Mouse (Mus musculus): ENCODE results near the gene Lrrc61.
A peak's percentile ranks its signal among the peaks of the same experiment; 100 is the strongest.

Lrrc61 gene

DNA sequence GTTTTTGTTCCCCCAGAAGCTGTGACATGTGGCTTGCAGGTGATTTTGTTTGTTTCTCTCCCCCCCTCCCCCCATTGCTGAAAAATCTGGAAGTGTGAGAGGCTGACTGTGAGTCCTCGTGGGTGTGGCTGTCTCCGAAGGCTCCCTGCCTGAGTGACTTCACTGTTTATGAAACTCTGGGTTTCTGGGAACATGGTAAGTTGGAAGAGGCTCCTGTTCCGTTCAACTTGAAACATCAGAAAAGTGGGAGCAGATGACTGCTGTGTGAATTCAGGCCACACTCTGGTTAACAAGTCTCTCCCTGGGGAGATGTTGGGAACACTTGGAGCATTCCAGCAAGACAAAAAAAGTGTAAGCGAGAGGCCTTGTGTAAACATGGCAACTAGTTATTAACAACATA lies 7.7 kb upstream of the Lrrc61 start:
- no peak for DNase-seq (ENCODE audit: low read depth, low spot score)

DNA sequence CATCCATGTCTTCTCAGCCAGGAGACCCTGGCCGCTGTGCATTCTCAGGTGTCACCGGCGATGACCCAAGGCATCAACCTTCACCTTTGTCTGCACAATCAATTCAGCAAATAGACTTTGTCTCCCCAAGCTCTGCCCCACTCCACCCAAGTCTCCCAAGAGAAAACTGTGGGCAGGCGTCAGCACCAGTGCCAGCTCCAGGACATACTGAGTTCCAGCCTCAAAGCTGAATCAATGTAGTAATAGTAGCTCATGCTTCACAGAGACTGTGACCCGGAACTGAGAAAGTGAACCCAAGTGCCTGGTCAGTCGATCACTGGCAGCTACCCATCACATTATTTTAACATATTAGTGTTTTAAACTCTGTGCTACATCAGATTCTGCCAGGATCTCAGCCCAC lies 6.3 kb upstream of the Lrrc61 start:
- DNase-seq (ENCODE audit: low read depth, low spot score) = no peak

DNA sequence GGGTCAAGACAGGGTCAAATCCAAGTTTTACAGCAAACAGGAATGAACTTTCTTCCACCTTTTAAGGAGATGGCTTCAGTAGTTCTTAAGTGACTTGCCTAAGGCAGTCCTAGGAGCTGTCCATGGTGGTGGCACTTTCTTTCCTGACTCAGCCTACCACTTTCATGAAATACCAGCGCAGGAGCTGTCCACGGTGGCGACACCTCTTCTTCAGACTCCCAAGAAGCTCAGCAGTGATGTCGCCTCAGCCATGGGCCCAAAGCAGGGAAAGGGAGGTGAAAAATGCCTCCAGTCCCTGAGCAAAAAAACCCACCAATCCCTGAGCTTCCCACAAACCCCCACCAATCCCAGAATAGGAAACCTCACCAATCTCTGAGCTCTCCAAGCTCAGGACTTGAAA lies 1.7 kb upstream of the Lrrc61 start:
- no peak for DNase-seq (ENCODE audit: low read depth, low spot score)

DNA sequence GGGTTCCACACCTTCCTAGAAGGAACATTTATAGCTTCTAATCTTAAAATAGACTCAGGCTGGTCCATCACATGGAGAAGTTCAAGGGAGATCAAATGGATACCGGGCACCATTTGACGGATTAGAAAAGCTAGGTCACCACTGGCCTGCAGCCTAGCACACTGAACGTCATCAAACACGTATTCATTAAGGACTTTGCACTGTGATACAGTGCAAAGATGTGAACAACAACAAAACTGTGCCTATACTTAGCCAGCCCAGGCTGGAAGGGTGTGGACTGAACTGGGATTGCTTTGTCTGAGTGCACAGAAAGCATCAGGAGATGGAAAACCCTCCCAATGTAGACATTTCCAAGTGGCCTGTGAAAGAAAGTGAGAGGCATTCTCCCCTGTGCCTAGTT lies 777 bp upstream of the Lrrc61 start:
- no peak for DNase-seq (ENCODE audit: low read depth, low spot score)

DNA sequence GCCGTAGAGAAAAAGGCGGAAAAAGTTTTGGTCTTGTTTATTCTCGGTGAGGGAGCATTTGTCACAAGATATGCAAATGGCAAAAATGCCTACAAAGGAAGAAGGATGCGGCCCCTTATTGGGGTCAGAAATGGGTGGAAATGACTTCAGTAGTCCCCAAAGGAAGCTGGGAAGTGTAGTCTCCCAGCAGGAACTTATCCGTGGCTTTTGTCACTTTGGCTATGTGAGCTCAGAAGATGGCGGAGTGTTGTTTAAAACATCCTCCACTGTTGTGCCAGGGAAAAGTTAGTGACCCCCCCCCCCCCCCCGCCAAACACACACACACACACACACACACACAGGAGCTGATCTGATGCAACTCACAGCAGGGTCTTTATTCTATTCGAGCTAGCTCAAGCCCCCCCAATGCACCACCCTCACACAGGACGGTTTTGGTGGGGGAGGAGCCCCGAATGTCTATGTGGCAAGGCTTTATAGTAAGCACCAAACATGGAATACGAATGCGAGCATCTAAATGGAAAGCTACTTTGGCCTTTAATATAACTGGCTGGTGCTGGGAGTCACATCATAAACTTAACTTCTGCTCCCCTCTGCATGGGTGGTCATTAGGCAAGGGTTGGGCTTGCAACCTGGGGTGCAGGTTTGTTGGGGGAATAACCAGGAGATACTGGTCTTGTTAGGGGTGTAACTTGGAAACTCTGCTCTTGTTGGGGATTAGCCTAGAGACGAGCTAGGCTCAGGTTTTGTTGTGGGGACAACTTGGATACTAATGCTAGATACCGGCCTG lies 701 bp downstream of the Lrrc61 start:
- DNase-seq (ENCODE audit: low read depth, low spot score) = peak; percentile 49

DNA sequence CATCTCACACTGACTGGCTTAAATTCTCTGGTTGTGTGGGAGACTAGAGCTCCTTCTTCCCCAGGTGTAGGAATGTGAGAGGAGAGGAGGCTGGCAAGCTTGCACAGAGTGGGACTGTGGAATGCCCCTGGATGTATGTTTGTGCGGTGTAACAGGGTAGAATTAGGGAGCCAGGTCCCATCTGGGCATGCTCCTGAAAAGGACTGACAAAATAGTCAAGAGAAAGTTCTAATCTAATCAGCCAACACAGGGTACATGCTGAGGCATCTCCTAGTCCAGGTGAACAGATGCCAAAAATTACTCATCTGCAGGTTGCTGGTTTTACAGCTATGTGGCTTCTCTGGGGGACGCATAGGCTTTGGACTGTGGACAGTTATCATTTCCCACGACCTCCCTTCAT lies 1.4 kb downstream of the Lrrc61 start:
- no peak for DNase-seq (ENCODE audit: low read depth, low spot score)

DNA sequence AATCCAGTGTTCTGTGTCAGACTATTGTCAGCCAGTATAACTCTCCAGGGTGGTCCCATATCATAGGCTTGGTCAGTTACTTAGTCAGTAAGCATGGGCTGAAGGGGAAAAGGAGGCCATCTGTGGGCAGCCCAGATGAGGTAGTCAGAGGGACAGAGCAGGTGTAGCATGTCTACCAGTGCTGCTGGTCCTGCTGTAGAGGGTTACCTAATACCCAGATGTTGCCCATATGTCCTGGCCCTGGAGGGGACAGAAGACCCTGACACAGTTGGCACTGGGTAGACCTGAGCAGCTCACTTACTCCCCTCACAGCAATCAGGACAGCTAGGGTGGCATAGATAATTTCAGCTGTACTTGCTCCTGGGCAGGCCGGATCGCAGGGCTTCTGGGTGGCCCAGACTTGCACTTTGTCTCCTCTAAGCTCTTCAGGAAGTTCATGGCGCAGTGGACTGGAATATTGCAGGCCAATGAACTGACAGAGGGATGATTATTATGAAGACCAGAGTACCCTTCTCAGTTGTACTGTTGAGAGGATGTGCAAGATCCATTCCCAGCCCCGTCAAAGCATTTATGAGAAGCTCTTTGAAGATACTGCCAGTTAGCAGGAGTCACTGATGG lies 11.2 kb downstream of the Lrrc61 start:
- DNase-seq (ENCODE audit: low read depth, low spot score) = no peak

DNA sequence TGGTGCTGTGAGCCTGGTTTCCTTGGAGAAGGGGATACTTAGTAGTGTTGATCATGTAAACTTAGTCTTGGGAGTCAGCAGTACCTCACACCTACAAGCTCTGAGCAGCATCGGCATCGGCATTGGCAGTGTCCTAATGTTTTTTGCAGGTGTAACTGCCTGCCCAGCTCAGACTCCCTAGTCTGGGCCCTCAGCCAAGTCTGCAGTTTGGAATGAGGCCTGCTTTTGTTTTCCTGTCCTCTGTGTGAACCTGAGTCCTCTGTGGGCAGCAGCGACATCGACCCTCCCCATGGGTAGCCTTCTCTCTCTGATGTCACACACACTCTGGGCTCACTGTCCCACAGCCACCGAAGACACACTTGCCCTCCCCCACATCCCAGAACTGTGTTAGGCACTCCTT lies 11.7 kb downstream of the Lrrc61 start:
- no peak for DNase-seq (ENCODE audit: low read depth, low spot score)

DNA sequence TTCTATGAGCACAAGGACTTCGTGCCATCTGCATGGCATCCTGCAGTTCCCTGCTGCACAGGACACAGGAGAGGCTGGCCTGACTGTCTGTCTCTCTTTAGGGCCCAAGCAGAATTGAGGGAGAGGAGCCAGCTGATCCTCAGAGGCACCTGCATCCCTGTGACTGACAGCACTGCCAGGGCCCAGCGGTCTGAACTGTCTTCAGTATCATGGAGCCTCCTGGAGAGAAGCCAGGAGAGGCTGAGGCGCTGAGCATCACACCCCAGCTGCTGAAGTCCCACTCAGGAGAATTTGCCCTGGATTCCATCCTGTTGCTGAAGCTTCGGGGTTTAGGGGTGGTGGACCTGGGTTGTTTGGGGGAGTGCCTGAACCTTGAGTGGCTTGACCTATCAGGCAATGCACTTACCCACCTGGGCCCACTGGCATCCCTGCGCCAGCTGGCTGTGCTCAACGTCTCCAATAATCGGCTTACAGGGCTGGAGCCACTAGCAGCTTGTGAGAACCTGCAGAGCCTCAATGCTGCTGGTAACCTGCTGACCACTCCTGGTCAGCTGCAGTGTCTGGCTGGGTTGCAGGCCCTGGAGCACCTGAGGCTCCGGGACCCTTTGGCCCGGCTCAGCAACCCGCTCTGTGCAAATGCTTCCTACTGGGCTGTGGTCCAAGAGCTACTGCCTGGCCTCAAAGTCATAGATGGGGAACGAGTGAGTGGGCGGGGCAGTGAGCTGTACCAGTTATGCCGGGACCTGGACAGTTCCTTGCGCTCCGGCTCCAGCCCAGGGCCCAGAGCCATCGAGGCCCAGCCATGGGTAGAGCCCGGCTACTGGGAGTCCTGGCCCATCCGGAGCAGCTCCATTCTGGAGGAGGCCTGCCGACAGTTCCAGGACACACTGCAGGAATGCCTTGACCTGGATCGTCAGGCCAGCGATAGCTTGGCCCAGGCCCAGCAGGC lies 13.7 kb downstream of the Lrrc61 start:
- DNase-seq (ENCODE audit: low read depth, low spot score) = no peak

DNA sequence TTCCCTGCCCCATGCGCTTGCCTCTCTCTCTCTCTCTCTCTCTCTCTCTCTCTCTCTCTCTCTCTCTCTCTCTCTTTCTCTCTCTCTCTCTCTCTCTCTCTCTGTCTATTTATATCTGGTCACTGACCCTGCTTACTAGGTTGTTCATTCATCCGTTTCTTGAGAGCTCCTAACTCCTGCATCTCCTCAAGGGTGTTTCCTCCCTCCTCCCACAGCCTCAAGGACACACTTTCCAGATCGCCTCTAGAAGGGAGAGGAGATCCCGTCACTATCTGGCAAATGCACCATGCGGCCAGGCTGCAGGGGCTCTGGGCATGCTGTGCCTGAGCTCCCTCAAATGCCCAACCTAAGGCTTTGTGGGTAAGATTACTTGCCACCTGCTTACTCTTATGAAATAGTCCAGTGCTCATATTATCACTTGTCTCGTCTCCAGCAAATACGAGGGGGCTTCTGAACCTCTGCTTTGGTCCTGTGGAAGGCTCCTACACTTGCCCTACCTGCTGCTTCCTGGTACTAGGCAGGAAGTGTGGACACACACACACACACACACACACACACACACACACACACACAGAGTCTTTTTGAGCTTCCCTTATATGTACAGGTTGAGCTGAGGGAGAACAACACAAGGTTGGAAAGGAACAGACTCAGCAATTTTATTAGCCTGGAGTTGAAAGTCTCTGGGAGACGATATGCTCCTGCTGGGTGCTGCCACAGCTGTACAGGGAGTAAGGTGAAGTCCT lies 14.6 kb downstream of the Lrrc61 start:
- DNase-seq (ENCODE audit: low read depth, low spot score) = no peak

DNA sequence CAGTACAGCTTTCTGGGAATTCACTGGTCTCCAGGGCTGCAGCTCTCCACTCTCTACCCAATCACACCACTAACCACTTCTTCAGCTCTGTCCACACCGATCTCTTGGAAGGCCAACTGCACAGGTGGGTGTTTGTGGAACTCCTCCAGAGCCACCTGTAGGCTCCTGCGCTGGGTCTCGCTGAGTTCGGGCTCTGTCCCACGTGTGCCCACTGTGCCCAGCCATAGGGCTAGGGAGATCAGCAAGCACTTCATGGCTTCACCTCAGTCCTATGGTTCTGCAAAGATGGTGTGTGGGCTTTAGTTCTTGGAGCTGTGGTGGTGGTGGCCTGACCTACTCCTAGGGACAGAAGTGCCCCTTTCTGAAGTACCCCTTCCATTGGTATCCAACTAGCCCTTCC lies 17.4 kb downstream of the Lrrc61 start:
- no peak for DNase-seq (ENCODE audit: low read depth, low spot score)

DNA sequence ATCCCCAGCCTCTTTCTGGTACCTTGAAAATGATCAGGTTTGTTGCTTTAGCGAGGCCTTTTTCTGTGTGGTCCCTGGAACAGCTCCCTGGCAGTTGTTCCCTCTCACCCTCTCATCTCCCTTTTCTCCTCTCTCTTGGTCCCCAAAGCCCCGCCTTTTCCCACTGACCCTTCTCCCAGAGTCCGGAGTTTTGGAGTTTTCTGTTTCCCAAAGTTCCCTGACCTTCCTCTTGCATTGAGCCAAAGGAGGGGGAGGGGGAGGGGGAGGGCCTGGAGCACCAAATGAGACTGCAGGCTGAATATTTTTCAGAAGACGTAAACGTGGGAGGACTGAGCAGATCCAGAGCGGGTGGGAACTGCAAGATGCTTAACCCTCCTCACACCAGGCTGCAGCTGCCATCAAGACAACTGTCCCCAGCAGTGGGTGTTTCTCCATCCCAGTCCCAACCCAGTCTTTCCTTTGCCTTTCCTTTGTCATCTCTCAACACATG lies 18.0 kb downstream of the Lrrc61 start, which contains the start of gene Rarres2:
Gene Rarres2 (minus strand): TSS at position 218 of the 490 bp plus-strand sequence.
- no peak for DNase-seq (ENCODE audit: low read depth, low spot score)

DNA sequence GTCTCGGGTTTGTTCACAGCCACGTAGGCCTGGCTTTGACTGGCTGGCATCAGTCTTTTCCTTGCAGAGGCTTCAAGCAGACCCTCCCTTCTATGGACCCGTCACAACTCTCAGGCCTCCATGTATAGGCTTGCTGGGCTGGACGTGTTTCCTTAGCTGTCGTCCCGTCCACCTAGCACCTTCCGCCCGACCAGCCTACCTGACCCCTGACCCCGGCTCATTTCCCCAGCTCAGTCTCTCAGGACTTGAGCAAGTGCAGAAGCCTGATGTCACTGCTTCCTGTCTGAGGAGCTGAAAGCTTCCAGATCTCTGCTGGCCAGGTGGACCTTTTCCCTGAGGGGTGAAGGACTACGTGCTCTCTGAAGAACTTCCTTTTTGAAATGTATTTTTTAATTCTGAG lies 18.7 kb downstream of the Lrrc61 start:
- no peak for DNase-seq (ENCODE audit: low read depth, low spot score)

DNA sequence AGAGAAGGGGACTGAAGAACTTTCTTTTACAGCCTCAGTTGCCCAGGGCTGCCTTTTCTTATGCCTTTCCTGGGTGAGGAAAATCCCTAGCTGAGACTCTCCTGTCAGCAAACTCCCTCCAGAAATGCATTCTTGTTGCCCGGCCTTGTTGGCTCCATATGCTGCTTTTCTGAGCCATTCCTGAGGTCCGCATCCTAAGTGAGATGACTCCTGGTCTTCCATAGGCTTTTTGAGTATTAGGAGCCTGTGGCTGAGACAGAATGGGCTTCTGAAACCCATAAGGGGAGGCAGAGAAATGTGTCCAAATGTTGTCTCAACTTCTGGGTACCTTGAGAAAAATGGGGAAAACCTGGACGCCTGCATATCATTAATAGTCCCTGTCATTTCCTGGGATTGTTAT lies 19.4 kb downstream of the Lrrc61 start:
- no peak for DNase-seq (ENCODE audit: low read depth, low spot score)

DNA sequence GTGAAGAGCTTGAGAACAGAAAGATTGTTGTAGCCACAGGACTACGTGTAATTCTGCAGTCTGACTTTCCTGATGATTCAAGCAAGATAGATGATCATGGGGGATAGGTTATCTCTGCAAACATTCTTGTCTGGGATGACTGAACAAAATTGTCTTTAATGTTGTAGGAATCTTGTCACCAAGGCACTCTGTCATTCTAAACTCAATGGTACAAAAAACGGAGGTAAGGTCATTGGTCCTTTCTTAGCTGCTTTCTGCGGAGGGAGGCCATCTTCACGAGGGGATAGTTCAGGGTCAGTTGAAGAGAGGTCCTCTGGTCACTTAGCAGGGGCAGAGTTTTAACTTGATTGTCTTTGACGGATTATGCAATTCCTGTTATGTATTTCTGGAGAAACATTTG lies 24.1 kb downstream of the Lrrc61 start:
- no peak for DNase-seq (ENCODE audit: low read depth, low spot score)

DNA sequence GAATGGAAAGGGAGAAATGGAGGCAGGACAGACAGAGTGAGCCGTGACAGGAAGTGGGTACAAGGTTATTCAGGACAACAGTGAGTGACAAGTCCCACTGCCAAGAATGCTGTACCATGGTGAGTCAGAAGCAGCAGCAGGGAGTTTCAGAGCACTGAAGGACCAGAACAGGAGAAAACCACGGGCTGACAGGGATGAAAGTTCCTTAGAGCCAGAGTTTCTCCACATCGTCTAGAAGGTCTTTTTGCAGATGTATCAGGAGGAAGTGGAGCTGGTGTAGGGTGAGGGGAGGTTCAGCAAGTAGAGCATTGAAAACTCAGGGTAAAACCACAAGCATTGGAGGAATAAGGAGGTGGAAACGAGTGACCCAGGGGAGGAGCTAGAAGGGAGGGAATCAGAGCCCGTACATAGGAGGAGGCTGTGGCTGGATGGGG lies 24.6 kb downstream of the Lrrc61 start:
- DNase-seq (ENCODE audit: low read depth, low spot score) = no peak

DNA sequence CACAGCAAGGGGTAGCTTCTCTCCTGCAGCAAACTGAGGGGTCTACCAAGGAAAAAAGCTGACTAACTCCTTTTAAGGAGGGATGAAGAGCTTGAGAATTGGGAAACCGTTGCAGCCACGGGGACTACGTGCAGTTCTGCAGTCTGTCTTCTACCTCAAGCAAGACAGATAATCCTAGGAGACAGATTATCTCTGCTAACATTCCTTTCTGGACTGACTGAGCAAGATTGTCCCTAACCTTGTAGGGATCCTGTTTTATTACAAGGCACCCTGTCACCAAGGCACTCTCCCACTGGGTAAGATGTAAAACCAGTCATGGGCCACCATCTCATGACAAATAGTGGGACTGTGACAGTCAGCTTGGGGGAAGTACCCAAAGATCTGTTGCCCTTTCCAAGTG lies 26.7 kb downstream of the Lrrc61 start:
- no peak for DNase-seq (ENCODE audit: low read depth, low spot score)

DNA sequence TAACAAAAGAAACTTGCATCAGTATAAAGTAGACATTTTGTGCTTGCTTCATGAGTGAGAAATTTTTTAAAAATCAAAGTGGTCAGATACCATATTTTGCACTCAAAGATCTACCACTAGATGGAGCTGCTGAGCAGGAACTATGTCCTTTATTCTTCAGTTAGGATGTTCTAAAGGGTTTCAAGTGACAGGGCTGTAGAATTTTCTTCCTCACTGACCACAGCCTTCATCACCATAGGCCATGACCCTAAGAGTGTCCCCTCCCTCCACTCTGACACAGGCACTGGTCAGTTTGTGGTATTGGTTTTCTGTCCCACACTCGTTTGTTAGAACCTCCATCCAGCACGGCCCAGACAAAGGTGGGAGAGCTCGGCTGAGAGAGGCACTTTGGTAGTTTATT lies 27.4 kb downstream of the Lrrc61 start:
- DNase-seq (ENCODE audit: low read depth, low spot score) = no peak

DNA sequence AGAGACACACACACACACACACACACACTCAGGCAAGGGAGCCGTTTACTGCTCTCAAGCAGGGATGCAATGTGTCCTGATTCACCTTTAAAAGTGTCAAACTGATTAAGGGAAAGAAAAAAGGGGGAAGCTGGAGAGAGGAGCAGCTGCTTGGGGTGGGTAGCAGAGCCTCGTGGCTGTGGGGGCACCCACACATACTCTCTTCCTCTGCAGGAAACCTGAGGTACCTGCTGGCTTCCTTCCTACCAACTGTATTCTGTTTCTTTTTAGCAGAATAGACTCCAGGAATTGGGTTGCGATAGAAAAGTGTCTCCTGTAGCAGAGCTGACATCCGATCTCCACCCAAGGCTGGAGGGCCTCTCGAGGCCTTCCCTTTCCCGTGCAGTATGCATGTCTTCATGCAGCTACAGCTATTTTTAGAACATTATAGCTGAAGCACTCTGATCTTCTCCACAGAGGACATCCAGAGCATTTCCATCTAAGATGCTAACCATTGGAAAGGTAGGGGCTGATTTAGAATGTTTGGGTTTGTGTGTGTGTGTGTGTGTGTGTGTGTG lies 34.7 kb downstream of the Lrrc61 start, which contains the start of gene Gm45021:
Gene Gm45021 (plus strand): TSS at position 417 of the 557 bp plus-strand sequence.
- DNase-seq (ENCODE audit: low read depth, low spot score) = no peak

DNA sequence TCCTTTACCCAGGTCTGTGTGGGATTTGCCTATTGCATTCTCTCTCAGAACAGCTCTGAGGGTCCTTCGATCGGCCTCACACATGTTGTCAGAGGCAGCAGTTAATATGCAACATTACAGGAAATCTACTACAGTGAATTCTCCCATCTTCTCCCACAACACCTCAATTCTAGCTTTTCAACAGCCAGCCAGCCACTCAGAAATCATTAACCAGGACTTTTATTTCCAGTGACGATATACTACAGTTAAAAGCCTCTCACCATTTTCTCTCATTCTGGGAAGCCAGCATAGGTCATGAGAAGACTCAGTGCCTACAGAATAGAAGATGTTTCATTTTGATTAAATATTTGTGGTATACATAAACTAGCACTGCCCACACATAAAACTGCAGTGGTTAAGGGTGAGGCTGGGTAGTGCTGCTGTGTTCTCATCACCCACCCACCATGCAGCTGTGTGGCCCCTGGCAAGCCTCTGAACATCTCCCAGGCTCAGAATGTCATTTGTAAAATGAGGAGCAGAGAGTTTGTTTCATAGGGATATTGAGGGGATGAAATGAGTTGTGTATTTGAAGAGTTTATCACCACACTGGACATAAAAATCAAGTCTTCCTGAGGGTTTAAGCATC lies 36.7 kb downstream of the Lrrc61 start:
- no peak for DNase-seq (ENCODE audit: low read depth, low spot score)

DNA sequence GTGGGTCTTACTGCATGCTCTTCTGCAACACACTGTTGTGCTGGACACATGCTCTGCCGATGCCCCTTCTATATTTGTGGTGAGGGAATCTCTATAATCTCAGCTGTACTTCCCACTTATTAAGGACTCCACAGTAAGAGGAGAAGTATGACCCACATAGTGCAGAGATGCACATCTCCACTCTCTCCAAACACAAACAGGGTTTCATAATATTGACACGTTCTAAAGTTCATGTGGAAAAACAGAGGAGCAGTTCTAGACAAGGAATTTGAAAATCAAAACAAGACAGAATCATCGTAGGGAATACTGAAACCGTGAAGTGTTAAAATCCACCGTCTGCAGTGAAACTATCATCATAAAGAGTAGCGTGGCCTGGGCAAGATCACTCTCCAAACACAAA lies 37.3 kb downstream of the Lrrc61 start:
- DNase-seq (ENCODE audit: low read depth, low spot score) = no peak
